Mouse (Mus musculus) embryonic facial prominence, embryonic 12.5 days (tissue): ENCODE measurements around the gene Ndufs2. TPM values are rescaled to one million over a fixed set of nuclear protein-coding genes. Genes with fewer than 3 reads are reported as not detected.

Experiments
- ATAC-seq: fragments of 200-750 bp; cut with Nextera tagmentation; 2 replicates; pipeline ENCODE4 v1.8.0; 2017; ENCODE audit not compliant: insufficient number of reproducible peaks, insufficient read depth, low FRiP score, low TSS enrichment
- H3K27ac ChIP-seq: fragments of 300-500 bp; sonication (generic); 2 replicates; pipeline ENCODE4 v1.5.1; 2016; ENCODE audit warnings: mild to moderate bottlenecking
- H3K27me3 ChIP-seq: fragments of 300-500 bp; sonication (generic); 2 replicates; pipeline ENCODE4 v1.6.1; 2016; ENCODE audit warnings: mild to moderate bottlenecking, moderate library complexity
- H3K36me3 ChIP-seq: fragments of 300-500 bp; sonication (generic); 2 replicates; pipeline ENCODE4 v1.6.1; 2016; ENCODE audit warnings: mild to moderate bottlenecking
- H3K4me1 ChIP-seq: fragments of 300-500 bp; sonication (generic); 2 replicates; pipeline ENCODE4 v1.6.1; 2016
- H3K4me2 ChIP-seq: fragments of 300-500 bp; sonication (generic); replicated peaks from 2 replicates; pipeline ENCODE4 v1.6.1; 2016; ENCODE audit warnings: mild to moderate bottlenecking, moderate library complexity
- H3K4me3 ChIP-seq: fragments of 300-500 bp; sonication (generic); 2 replicates; pipeline ENCODE4 v1.5.1; 2016; ENCODE audit warnings: mild to moderate bottlenecking
- H3K9ac ChIP-seq: fragments of 300-500 bp; sonication (generic); 2 replicates; pipeline ENCODE4 v1.6.1; 2016; ENCODE audit warnings: mild to moderate bottlenecking, moderate library complexity
- H3K9me3 ChIP-seq: fragments of 300-500 bp; sonication (generic); 2 replicates; pipeline ENCODE4 v1.6.1; 2016; ENCODE audit warnings: mild to moderate bottlenecking, moderate library complexity
- WGBS: fragments of 180-500 bp; shearing (Covaris S2); methylation state at CpG from one replicate; pipeline ENCODE4 v1.1.7; 2016; 5-methylcytosine and 5-hydroxymethylcytosine counted together
- polyA plus RNA-seq: library from polyadenylated mRNA; unstranded; fragments of >200 nt; fragmentation: Nextera tagmentation; extraction: Ambion mirVana; gene quantifications from 2 replicates; pipeline ENCODE4 v1.2.1, GENCODE M21; 2016

Gene Ndufs2
- polyA plus RNA-seq, 1 experiment from 2014 or later, result 236 TPM

DNA sequence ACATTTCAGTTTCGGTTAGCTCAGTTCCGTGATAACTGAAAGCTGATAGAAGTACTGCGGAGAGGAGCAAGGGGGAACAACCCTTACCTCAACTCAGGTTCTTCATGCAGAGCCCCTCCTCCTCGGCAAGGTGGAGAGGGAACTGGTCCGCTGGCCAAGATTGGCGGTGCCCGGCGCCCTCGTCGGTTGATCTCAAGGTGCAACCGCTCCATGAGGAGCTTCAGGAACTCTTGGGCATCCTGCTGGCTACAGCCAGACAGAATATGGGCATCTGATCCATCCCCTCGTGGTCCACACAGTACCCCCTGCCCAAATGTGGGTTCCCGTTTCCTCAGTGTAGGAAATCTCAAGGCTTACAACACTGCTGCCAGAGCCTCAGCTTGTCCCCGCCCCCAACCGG lies 33.3 kb upstream of the Ndufs2 start:
- ATAC-seq, result no peak
- H3K4me3 ChIP-seq, result no peak overlapping the region
- no peak overlapping the region for H3K27ac ChIP-seq
- H3K4me2 ChIP-seq, result no peak overlapping the region
- H3K27me3 ChIP-seq, result no peaks in the 10 kb centered on the region
- H3K36me3 ChIP-seq, result peaks cover 55% of the 10 kb centered on the region
- WGBS, result 92% methylated on average over 15 of the region's 15 CpGs
- no peak overlapping the region for H3K9ac ChIP-seq
- no peaks in the 10 kb centered on the region for H3K9me3 ChIP-seq
- H3K4me1 ChIP-seq, result peaks cover 32% of the 10 kb centered on the region

GRCm38 (mm10) chr1:171283188-171284160 lies 32.3 kb upstream of the Ndufs2 start:
- Histone ChIP-seq H3K4me3 (no peak overlapping the region), H3K4me1 (peaks cover 34% of the 10 kb centered on the region), H3K36me3 (peaks cover 51% of the 10 kb centered on the region), H3K27me3 (no peaks in the 10 kb centered on the region), H3K9ac (no peak overlapping the region), H3K27ac (no peak overlapping the region), H3K9me3 (no peaks in the 10 kb centered on the region), H3K4me2 (no peak overlapping the region)
- WGBS, result 91% methylated on average over 18 of the region's 18 CpGs
- ATAC-seq, result no peak

DNA sequence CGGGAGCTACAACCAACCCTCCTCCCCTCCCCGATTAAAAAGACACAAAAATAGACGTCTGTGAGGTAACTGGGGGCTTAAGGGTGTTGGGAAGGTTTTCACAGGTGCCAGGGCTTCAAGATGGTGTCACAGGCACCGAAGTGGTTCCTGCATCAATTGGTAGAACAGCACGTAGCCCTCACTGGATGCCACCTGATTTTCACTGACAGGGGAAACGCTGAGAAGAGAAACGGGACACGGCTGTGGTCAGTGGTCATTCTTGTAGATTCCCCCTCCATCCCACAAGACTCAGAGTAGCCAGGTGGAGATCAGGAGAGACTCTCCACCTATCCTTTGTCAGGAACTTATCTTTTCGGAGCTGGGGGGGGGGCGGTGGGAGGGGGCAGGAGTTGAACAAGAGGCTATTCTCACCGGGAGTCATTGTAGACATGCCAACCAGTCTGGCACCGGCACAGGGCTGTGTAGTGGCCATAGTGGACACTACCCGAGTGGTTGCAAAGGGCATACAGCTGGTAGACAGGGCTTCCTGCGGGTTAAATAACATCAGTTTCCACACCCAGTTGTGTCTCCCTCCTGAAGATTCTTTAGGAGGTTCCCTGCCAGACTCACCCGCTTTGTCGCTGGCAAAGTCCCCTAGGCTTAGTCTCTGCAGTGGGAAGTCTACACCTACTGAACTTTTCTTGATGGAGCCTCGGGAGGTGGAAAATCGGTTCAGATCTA lies 31.1 kb upstream of the Ndufs2 start:
- H3K36me3 ChIP-seq, result peaks cover 61% of the 10 kb centered on the region
- no peak overlapping the region for H3K4me3 ChIP-seq
- no peaks in the 10 kb centered on the region for H3K27me3 ChIP-seq
- peaks cover 28% of the 10 kb centered on the region for H3K4me1 ChIP-seq
- WGBS, result 79% methylated on average over 18 of the region's 18 CpGs
- no peak overlapping the region for H3K9ac ChIP-seq
- H3K4me2 ChIP-seq, result peak overlapping the region; percentile 64; the same call in 1 of the 2 replicates
- peak overlapping the region; percentile 83; the same call in 1 of the 2 replicates for H3K27ac ChIP-seq
- no peak for ATAC-seq
- no peaks in the 10 kb centered on the region for H3K9me3 ChIP-seq

GRCm38 (mm10) chr1:171281528-171281923 lies 30.3 kb upstream of the Ndufs2 start:
- Histone ChIP-seq H3K36me3 (peaks cover 66% of the 10 kb centered on the region), H3K9me3 (no peaks in the 10 kb centered on the region), H3K9ac (peak overlapping the region; percentile 46), H3K4me1 (peaks cover 22% of the 10 kb centered on the region; the same call in 1 of the 2 replicates), H3K4me3 (peak overlapping the region; percentile 69), H3K27ac (peak overlapping the region; percentile 83), H3K4me2 (peak overlapping the region; percentile 64), H3K27me3 (no peaks in the 10 kb centered on the region)
- WGBS, result 0% methylated on average over 10 of the region's 10 CpGs
- ATAC-seq, result peak; percentile 42

DNA sequence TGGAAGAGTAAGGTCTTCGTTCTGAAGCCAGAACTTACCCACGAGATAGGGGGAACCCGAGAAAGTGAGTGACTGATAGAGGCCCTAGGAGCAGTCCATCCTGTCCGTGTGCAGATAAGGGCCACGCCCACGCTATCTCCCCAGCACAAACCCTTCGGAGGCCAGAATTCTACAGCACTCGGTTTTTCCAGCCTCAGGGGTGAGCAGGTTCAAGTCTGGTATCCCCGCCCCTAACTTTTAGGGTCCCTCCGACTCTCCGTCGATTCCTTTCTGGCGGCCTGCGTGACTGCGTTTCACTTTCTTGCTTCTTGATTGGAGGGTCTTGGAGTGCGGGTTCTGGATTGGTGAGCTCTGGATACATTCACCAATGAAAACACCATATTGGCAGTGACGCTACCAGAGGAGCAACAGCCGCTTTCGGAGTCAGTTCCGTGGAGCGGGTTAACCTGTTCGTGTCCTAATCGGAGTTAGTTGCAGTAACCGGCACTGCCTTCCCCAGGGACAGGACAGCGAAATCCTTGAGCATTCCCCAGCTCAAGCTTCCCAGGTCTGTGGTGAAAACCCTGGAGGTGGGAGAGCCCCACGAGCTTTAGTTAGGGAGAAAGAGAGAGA lies 29.8 kb upstream of the Ndufs2 start, which contains the start of gene Ppox:
Gene Ppox (minus strand): TSS at position 271 of the 612 bp plus-strand sequence.
- H3K4me2 ChIP-seq, result peak within 1 kb of the TSS; percentile 90
- H3K9me3 ChIP-seq, result no peaks in the 10 kb centered on the region
- peak within 1 kb of the TSS; percentile 79 for H3K9ac ChIP-seq
- H3K27me3 ChIP-seq, result no peaks in the 10 kb centered on the region
- peak within 1 kb of the TSS; percentile 83 for H3K27ac ChIP-seq
- H3K4me1 ChIP-seq, result peaks cover 22% of the 10 kb centered on the region; the same call in 1 of the 2 replicates
- WGBS, result 0% methylated on average over 26 of the region's 26 CpGs
- ATAC-seq, result peak; percentile 97
- H3K4me3 ChIP-seq, result peak within 1 kb of the TSS; percentile 69
- peaks cover 66% of the 10 kb centered on the region for H3K36me3 ChIP-seq

DNA sequence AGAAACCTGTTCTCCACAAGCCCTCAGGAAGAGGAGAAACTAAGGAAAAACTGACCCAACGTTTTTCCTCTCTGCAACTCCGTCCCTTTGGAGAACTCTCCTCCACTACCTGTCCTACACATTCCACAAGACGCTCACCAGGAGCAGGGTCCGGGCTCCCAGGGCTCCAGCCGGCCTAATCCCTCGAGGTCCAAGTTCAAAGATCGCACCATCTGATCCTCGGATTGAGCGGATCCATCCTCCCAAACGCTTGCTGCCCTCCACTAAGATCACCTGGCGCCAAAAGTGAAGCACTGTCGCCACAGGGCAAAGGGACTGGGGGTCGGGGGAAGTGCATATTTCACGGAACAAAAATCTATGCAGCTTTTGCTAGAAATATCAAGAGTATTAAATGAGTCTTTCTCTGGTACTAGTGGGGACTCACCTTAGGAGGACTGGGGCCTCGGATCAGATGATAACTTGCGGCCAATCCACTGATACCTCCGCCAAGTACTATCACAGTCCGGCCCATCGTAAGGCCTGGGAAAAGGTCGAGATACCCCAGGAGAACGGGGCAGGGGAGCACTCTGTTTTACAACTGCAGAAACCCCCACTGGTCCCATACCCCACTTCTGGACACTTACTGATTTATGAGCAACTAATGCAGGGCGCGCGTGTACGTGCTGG lies 29.2 kb upstream of the Ndufs2 start:
- H3K27ac ChIP-seq, result 0 out of 2 replicates have a peak overlapping the region, but pooled peaks have one; percentile 17
- H3K4me3 ChIP-seq, result peak overlapping the region; percentile 69

DNA sequence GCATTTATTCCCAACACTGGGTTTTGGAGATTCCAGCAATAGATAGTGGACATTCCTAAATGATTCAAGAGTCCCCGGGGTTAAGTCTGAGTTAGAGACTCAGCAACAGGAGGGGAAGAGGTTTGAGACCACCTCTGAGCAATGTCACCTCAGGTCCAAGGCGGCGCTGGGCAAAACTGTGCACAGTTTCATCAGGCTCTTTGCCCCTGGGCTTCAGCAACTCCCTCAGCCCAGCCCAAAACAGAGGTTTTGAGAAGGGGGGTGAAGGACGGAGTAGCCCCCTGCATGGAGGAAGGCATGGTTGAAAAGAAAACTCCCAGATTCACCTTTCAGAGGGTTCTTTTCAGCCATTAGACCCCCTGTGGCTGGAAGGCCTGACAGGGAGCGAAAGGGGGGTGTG lies 28.5 kb upstream of the Ndufs2 start:
- peak overlapping the region; percentile 79; the same call in 1 of the 2 replicates for H3K9ac ChIP-seq
- peaks cover 66% of the 10 kb centered on the region for H3K36me3 ChIP-seq
- H3K4me2 ChIP-seq, result peak overlapping the region; percentile 90
- H3K27ac ChIP-seq, result no peak overlapping the region
- H3K4me3 ChIP-seq, result peak overlapping the region; percentile 69
- H3K4me1 ChIP-seq, result peaks cover 16% of the 10 kb centered on the region; the same call in 1 of the 2 replicates
- no peaks in the 10 kb centered on the region for H3K27me3 ChIP-seq
- H3K9me3 ChIP-seq, result no peaks in the 10 kb centered on the region
- WGBS, result 58% methylated on average over 5 of the region's 5 CpGs
- no peak for ATAC-seq

More for the DNA sequence above, 29.2 kb upstream of the Ndufs2 start:
- Histone ChIP-seq H3K36me3 (peaks cover 66% of the 10 kb centered on the region), H3K9me3 (no peaks in the 10 kb centered on the region), H3K4me2 (peak overlapping the region; percentile 90), H3K4me1 (peaks cover 18% of the 10 kb centered on the region; the same call in 1 of the 2 replicates), H3K27me3 (no peaks in the 10 kb centered on the region), H3K9ac (peak overlapping the region; percentile 79)
- peak; percentile 28; the same call in 1 of the 2 replicates for ATAC-seq
- 2% methylated on average over 25 of the region's 25 CpGs for WGBS

GRCm38 (mm10) chr1:171279012-171279705 lies 28.0 kb upstream of the Ndufs2 start:
- Histone ChIP-seq H3K4me1 (peaks cover 16% of the 10 kb centered on the region; the same call in 1 of the 2 replicates), H3K27ac (no peak overlapping the region), H3K9ac (no peak overlapping the region), H3K27me3 (no peaks in the 10 kb centered on the region), H3K4me3 (peak overlapping the region; percentile 69; the same call in 1 of the 2 replicates), H3K9me3 (no peaks in the 10 kb centered on the region), H3K4me2 (no peak overlapping the region), H3K36me3 (peaks cover 68% of the 10 kb centered on the region)
- 81% methylated on average over 14 of the region's 14 CpGs for WGBS
- no peak for ATAC-seq

GRCm38 (mm10) chr1:171278436-171278835 lies 27.2 kb upstream of the Ndufs2 start:
- 94% methylated on average over 8 of the region's 8 CpGs for WGBS
- ATAC-seq, result no peak
- peaks cover 16% of the 10 kb centered on the region; the same call in 1 of the 2 replicates for H3K4me1 ChIP-seq

DNA sequence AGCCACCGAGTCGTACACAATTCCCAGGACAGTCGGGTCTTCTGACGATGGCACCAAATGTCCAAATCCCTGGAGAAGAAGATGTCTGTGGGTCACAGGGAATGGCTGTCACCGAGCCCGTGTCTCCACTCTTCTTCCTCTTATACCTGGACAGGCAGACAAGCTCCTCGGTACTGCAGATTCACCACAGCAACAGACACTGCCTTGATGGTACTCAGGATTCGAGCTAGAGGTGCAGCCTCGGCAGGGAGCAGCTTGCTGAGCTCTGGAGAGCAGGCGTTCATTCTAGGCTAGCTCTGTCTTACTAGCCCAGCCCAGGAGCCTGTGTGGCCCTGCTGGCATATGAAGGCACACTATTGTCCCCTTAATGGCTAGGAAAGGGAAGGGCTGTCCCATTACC lies 26.5 kb upstream of the Ndufs2 start:
- no peaks in the 10 kb centered on the region for H3K9me3 ChIP-seq
- no peak overlapping the region for H3K9ac ChIP-seq
- 84% methylated on average over 10 of the region's 10 CpGs for WGBS
- no peak overlapping the region for H3K4me3 ChIP-seq
- no peak overlapping the region for H3K4me2 ChIP-seq
- no peak for ATAC-seq
- no peaks in the 10 kb centered on the region for H3K27me3 ChIP-seq
- no peak overlapping the region for H3K27ac ChIP-seq
- H3K36me3 ChIP-seq, result peaks cover 68% of the 10 kb centered on the region
- peaks cover 16% of the 10 kb centered on the region; the same call in 1 of the 2 replicates for H3K4me1 ChIP-seq

More at GRCm38 (mm10) chr1:171278436-171278835, 27.2 kb upstream of the Ndufs2 start:
- Histone ChIP-seq H3K9ac (no peak overlapping the region), H3K9me3 (no peaks in the 10 kb centered on the region), H3K4me3 (no peak overlapping the region), H3K27me3 (no peaks in the 10 kb centered on the region), H3K36me3 (peaks cover 69% of the 10 kb centered on the region), H3K4me2 (no peak overlapping the region), H3K27ac (no peak overlapping the region)
